Mouse (Mus musculus) limb, embryonic 14.5 days (tissue): ENCODE data around the gene Nrarp. TPM values are rescaled to one million over a fixed set of nuclear protein-coding genes. Genes with fewer than 3 reads are reported as not detected.

Experiments
- ATAC-seq: fragments of 200-750 bp; cut with Nextera tagmentation; 2 replicates; pipeline ENCODE4 v1.8.0; 2017; ENCODE audit warnings: low read depth, moderate number of reproducible peaks, moderate TSS enrichment; ENCODE audit not compliant: low FRiP score
- DNase-seq: peaks from one replicate; pipeline ENCODE4 v3.0.0-alpha.2; 2015; ENCODE audit warnings: low spot score
- H3K27ac ChIP-seq: fragments of 300-500 bp; sonication (generic); replicated peaks from 2 replicates; pipeline ENCODE4 v1.5.1; 2014; ENCODE audit warnings: low read depth, mild to moderate bottlenecking, low read length, moderate library complexity, mixed read lengths
- H3K27me3 ChIP-seq: fragments of 300-500 bp; sonication (generic); 2 replicates; pipeline ENCODE4 v1.6.1; 2014; ENCODE audit warnings: low read length, mixed read lengths; ENCODE audit not compliant: control insufficient read depth, insufficient read depth
- H3K36me3 ChIP-seq: fragments of 300-500 bp; sonication (generic); 2 replicates; pipeline ENCODE4 v1.6.1; 2014; ENCODE audit warnings: mild to moderate bottlenecking, low read length, moderate library complexity, mixed read lengths; ENCODE audit not compliant: control insufficient read depth, insufficient read depth
- H3K4me1 ChIP-seq: fragments of 300-500 bp; sonication (generic); 2 replicates; pipeline ENCODE4 v1.6.1; 2014; ENCODE audit warnings: antibody characterized with exemption, low read length, mixed read lengths; ENCODE audit not compliant: control insufficient read depth, insufficient read depth
- H3K4me2 ChIP-seq: fragments of 300-500 bp; sonication (generic); replicated peaks from 2 replicates; pipeline ENCODE4 v1.6.1; 2014; ENCODE audit warnings: low read depth, mild to moderate bottlenecking, low read length, moderate library complexity; ENCODE audit not compliant: severe bottlenecking
- H3K4me3 ChIP-seq: fragments of 300-500 bp; sonication (generic); replicated peaks from 2 replicates; pipeline ENCODE4 v1.5.1; 2014; ENCODE audit warnings: low read length
- H3K9ac ChIP-seq: fragments of 300-500 bp; sonication (generic); 2 replicates; pipeline ENCODE4 v1.6.1; 2014; ENCODE audit warnings: mild to moderate bottlenecking, low read depth, low read length, moderate library complexity; ENCODE audit not compliant: severe bottlenecking
- H3K9me3 ChIP-seq: fragments of 300-500 bp; sonication (generic); 2 replicates; pipeline ENCODE4 v1.6.1; 2016; ENCODE audit warnings: low read length; ENCODE audit not compliant: control insufficient read depth
- POLR2A ChIP-seq: fragments of 200-500 bp; IDR thresholded peaks from 2 replicates; pipeline ENCODE4 v1.8.0; 2012; ENCODE audit warnings: inconsistent platforms, mild to moderate bottlenecking, moderate library complexity, borderline replicate concordance; ENCODE audit not compliant: insufficient read depth, insufficient read length; ENCODE audit errors: extremely low read depth
- WGBS: fragments of 180-500 bp; shearing (Covaris S2); extraction: QIAGEN DNeasy Blood & Tissue Kit; methylation state at CpG from one replicate; pipeline ENCODE4 v1.1.7; 2014; 5-methylcytosine and 5-hydroxymethylcytosine counted together
- polyA plus RNA-seq, 2 experiments: library from polyadenylated mRNA; depleted of rRNA in 1 of 2; stranded (reverse) in 1 of 2; unstranded in 1 of 2; fragments of >200 nt; fragmentation: Nextera tagmentation in 1 of 2; extraction: Ambion mirVana in 1 of 2; gene quantifications; 2 replicates each; pipeline versions ENCODE4 v1.2.1 to v1.2.3; 2012 to 2014

The Nrarp gene
- polyA plus RNA-seq, 2 experiments: 27.7 to 34.0 TPM

DNA sequence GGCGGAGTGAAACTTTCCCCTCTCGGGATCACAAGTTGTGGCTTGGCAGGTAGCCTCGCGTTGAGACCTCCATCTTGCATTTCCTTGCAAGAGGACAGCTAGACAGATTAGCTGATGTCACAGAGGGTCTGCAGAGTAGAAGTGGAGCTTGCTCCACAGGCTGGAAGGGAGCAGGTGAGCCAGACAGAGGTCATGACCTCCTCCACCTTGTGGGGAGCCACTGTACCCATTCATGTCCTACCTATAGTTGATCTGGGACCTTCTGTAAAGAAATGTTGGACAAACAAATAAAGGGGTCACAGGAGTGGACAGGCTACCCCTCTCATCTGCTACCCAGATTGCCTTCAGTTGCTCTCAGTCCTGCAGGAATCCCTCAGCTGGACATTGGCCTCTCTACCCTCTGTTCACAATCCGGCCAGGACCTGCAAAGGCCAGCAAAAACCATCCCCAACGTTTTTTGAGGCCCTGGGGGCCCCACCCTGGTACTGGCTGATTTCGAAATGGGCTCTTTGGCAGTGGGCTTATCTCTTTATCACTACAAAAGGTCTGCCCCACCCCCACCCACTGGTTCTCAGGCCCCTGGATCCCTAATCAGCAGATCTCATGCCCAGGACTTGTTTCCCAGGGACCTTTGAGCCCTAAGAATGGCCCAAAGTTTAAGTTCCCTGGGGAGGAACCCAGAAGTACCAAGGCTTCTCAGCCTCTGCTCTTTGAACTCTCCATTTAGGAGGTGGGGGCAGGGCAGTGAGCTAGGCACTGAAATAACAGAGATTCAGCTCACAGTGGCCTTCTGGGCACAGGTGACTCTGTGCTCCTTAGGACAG, 5.5 kb upstream of the Nrarp start:
- no peak overlapping the region for H3K9ac ChIP-seq

DNA sequence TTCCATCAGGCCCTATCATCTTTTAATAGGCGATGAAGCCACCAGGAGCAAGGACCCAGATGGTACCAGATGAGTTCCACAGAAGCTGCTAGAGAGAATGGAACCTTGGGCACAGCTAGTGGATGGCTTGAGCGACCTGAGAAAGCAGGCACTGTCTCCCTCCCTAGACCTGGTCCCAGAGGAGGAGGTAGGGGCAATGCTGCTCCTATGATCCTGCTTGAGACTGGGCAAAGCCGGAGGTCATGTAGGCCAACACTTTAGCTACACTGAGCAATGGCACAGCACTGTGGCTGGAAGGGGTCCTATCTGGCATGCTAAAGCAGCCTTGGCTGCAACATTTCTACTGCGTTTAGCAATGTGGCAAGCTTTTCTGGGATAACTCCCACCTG, 4.9 kb upstream of the Nrarp start:
- no peak overlapping the region for H3K9ac ChIP-seq
- ATAC-seq (no peak), DNase-seq (no peak)
- TF ChIP-seq POLR2A: no peak
- H3K4me1 ChIP-seq: peaks cover 33% of the 10 kb centered on the region
- no peak overlapping the region for H3K27ac ChIP-seq
- H3K27me3 ChIP-seq: peaks cover 16% of the 10 kb centered on the region
- no peaks in the 10 kb centered on the region for H3K36me3 ChIP-seq
- no peaks in the 10 kb centered on the region for H3K9me3 ChIP-seq
- 74% methylated on average over 4 of the region's 4 CpGs for WGBS
- no peak overlapping the region for H3K4me3 ChIP-seq
- H3K4me2 ChIP-seq: no peak overlapping the region

More for the DNA sequence above, 5.5 kb upstream of the Nrarp start:
- 51% methylated on average over 7 of the region's 7 CpGs for WGBS
- peaks cover 30% of the 10 kb centered on the region for H3K4me1 ChIP-seq
- H3K27me3 ChIP-seq: peaks cover 10% of the 10 kb centered on the region; the same call in 1 of the 2 replicates
- no peak for ATAC-seq
- DNase-seq: no peak
- no peaks in the 10 kb centered on the region for H3K9me3 ChIP-seq
- no peak overlapping the region for H3K27ac ChIP-seq
- no peak overlapping the region for H3K4me3 ChIP-seq
- H3K4me2 ChIP-seq: no peak overlapping the region
- TF ChIP-seq POLR2A: no peak
- no peaks in the 10 kb centered on the region for H3K36me3 ChIP-seq

DNA sequence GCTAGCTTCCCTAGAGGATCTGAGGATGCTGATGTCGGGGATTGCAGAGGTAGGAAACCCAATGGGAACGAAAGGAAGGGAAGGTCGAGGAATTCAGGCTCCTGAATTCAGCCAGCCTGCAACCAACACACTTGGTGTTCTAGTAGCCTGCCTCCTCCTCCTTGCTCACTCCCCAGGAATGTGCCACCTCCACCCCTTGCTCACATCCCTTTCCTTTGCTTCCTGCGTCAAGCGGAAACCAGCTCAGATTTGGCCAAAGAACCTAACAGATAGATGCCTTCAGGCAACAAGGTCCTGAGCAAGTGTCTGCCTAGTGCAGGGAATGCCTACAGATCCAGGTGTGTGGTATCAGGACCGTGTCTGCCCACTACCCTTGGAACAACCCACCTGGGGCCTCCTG, 4.0 kb upstream of the Nrarp start:
- Histone ChIP-seq H3K4me3 (no peak overlapping the region), H3K9me3 (no peaks in the 10 kb centered on the region), H3K36me3 (no peaks in the 10 kb centered on the region), H3K4me2 (no peak overlapping the region), H3K27me3 (peaks cover 25% of the 10 kb centered on the region), H3K27ac (no peak overlapping the region), H3K9ac (no peak overlapping the region), H3K4me1 (peaks cover 42% of the 10 kb centered on the region)
- TF ChIP-seq POLR2A: no peak
- no peak for DNase-seq
- 43% methylated on average over 6 of the region's 6 CpGs for WGBS
- ATAC-seq: no peak

DNA sequence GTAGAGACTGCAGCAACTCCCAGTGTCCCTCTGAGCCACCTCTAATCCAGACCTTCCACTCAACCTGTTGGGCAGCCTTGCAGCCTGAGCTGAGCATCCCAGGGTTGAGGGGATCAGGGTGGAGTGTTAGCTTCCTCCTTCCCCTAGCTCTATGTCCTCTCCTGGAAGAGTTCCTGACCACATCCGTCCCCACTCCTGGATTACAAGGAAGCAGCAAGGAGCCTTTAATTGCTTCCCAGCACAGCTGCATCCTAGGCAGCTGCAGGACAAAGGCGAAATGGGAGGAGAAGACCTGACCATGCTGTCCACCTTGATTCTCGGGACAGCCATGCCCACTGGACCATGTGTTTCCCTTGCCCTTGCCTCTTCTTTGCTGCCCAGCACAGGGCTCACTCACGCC, 3.5 kb upstream of the Nrarp start:
- no peak for TF ChIP-seq POLR2A
- H3K9me3 ChIP-seq: no peaks in the 10 kb centered on the region
- H3K27me3 ChIP-seq: peaks cover 30% of the 10 kb centered on the region
- WGBS: 37% methylated on average over 4 of the region's 4 CpGs
- H3K4me3 ChIP-seq: no peak overlapping the region
- no peak for ATAC-seq
- no peak overlapping the region; the same call in 1 of the 2 replicates for H3K9ac ChIP-seq
- DNase-seq: no peak
- H3K4me1 ChIP-seq: peaks cover 42% of the 10 kb centered on the region
- no peaks in the 10 kb centered on the region for H3K36me3 ChIP-seq
- 0 out of 2 replicates have a peak overlapping the region, but pooled peaks have one; percentile 8 for H3K4me2 ChIP-seq
- H3K27ac ChIP-seq: no peak overlapping the region

DNA sequence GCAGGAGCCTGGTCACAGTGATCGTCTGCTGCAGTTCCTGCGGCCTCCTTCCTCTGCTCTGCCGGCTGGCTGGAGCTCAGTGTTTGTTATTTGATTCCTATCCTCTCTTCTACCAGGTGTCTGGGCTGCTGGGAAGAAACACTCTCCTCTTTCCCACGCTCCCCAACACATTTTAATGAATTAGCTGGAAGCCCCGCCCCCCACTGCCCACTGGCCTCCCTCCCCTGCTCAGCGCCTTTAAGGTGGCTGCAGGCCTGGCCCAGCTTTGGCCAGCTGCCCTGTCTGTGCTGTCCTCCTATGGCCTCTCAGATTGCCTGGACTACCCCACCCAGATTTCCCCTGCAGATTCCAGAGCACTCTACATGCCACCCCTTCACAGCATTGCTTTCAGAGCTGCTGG, 2.9 kb upstream of the Nrarp start:
- H3K4me1 ChIP-seq: peaks cover 42% of the 10 kb centered on the region
- peaks cover 36% of the 10 kb centered on the region for H3K27me3 ChIP-seq
- no peaks in the 10 kb centered on the region for H3K36me3 ChIP-seq
- 0 out of 2 replicates have a peak overlapping the region, but pooled peaks have one; percentile 38 for H3K27ac ChIP-seq
- no peak overlapping the region for H3K4me3 ChIP-seq
- TF ChIP-seq POLR2A: no peak
- peak; percentile 10; the same call in 1 of the 2 replicates for ATAC-seq
- H3K9ac ChIP-seq: peak overlapping the region; percentile 17; the same call in 1 of the 2 replicates
- H3K9me3 ChIP-seq: no peaks in the 10 kb centered on the region
- WGBS: 3% methylated on average over 6 of the region's 6 CpGs
- DNase-seq: peak; percentile 43
- H3K4me2 ChIP-seq: peak overlapping the region; percentile 15
